Mouse (Mus musculus): ENCODE results near the gene Cyp2a4. TPM values are rescaled to one million over a fixed set of nuclear protein-coding genes. Genes with fewer than 3 reads are reported as not detected.
"Not testable (repeated sequence)": the region's sequence is repeated elsewhere in the genome, so short reads cannot be mapped to it uniquely, and the experiment has no call there.

Cyp2a4 gene
- polyA plus RNA-seq (2016; fragmentation: Nextera tagmentation; extraction: Ambion mirVana) = not detected in 2 replicates

DNA sequence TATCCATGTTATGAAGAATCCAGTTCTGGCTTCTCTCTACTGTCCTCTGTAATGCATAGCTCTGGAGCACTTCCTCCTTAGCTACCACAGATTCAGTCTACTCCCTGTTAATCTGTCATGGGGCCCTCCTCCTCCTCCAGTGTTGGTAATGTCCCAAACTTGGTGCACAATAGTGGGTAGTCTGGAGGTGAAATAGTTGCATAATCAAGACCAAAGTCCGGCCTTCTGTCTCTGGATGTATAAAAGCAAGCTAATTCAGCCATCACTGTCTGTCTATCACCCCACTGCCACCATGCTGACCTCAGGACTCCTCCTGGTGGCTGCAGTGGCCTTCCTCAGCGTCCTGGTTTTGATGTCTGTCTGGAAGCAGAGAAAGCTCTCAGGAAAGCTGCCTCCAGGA lies at the start of gene Cyp2a4:
Gene Cyp2a4, plus strand, starts transcription at position 244 of the 400 bp plus-strand sequence.
- WGBS = 64% methylated on average over 2 of the region's 2 CpGs
- H3K27ac ChIP-seq (replicated peaks); H3K36me3 ChIP-seq; H3K4me1 ChIP-seq; DNase-seq (ENCODE audit: low spot score); H3K4me3 ChIP-seq; H3K27me3 ChIP-seq (ENCODE audit: low read depth, poor library complexity, severe bottlenecking): not testable (repeated sequence)
- peaks cover 43% of the 10 kb centered on the region for H3K9me3 ChIP-seq (replicated peaks)

DNA sequence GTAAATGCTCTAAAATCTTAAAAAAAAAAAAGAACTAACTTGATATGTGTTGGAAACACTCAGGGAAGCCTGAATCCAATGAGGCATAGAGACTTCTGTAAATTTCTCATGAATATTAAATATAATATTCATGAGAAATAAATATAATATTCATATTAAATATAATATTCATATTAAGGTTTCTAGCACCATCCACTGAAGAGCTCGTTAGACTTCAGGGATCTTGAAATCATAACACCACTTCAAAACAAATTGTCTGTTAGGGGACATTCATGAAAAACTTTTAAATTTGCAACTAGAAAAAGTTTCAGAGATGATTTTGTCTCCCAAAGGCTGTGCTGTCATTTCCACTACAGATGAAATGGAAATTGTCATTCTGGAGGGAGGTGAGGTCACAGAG lies 46.9 kb upstream of the Cyp2a4 start, which contains the start of gene Vmn1r184:
Gene Vmn1r184, plus strand, starts transcription at position 301 of the 400 bp plus-strand sequence.
- not testable (repeated sequence) for H3K4me1 ChIP-seq; H3K9me3 ChIP-seq (replicated peaks); H3K27me3 ChIP-seq (ENCODE audit: low read depth, poor library complexity, severe bottlenecking); H3K27ac ChIP-seq (replicated peaks); H3K4me3 ChIP-seq; DNase-seq (ENCODE audit: low spot score); H3K36me3 ChIP-seq
- 83% methylated on average over 1 of the region's 1 CpGs for WGBS

DNA sequence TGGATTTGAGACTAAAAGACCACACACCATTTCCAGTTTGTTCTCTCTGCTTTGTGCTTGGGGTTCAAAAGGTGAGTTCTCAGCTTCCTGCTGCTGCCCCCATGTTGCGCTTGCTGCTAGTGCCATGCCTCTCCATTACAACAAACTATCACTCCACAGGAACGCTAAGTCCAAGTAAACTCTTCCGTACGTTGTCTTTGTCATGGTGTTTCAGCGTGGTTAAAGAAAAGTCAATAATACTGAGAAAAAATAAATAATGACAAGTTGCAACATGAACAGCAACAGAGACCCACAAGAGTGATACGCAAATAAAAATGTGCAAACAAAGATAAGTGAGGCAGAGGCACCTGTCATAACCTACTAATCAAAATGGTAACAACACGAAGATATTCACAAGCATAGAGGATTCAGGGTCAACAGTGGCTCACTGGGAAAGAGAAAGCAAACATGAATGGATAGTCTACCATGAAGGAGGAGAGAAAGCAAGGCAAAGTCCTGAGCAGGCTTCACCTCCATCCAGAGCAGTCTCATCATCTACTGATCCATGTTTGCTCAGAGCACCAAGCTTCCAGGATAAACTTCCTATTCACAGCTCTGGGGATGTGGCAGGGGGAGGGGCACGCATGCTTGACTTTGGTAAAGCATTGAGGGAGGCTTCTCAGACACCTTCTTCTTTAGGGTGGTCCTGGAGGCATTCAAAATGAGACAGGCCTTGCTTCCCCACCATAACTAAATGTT lies 3.4 kb upstream of the Cyp2a4 start:
- DNase-seq (ENCODE audit: low spot score); H3K4me3 ChIP-seq; H3K4me1 ChIP-seq; H3K36me3 ChIP-seq; H3K27ac ChIP-seq (replicated peaks); H3K27me3 ChIP-seq (ENCODE audit: low read depth, poor library complexity, severe bottlenecking): not testable (repeated sequence)
- H3K9me3 ChIP-seq (replicated peaks) = peaks cover 28% of the 10 kb centered on the region
- 82% methylated on average over 8 of the region's 8 CpGs for WGBS

DNA sequence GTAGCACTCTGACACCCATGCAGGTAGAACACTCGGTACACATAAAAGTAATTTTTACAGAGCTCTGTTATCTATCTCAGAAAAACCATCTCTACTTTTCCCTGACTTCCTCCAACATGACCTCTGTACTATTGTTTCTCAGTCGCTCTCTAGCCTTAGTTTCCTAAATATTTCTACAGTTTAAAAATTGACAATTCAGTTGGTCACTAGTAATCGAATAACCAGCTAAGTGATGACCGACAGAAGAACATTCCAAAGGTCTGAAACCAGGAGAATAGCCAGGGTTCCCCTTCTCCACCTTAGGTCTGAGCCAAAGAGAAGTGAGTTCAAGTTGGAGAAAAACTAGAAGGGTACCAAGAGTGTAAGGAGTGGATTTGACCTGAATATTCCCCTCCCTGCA lies 4.8 kb downstream of the Cyp2a4 start:
- H3K4me1 ChIP-seq; H3K27ac ChIP-seq (replicated peaks); H3K27me3 ChIP-seq (ENCODE audit: low read depth, poor library complexity, severe bottlenecking); H3K36me3 ChIP-seq; H3K4me3 ChIP-seq; DNase-seq (ENCODE audit: low spot score): not testable (repeated sequence)
- peaks cover 42% of the 10 kb centered on the region; the same call in 1 of the 2 replicates for H3K9me3 ChIP-seq (replicated peaks)
- WGBS = 84% methylated on average over 4 of the region's 4 CpGs

DNA sequence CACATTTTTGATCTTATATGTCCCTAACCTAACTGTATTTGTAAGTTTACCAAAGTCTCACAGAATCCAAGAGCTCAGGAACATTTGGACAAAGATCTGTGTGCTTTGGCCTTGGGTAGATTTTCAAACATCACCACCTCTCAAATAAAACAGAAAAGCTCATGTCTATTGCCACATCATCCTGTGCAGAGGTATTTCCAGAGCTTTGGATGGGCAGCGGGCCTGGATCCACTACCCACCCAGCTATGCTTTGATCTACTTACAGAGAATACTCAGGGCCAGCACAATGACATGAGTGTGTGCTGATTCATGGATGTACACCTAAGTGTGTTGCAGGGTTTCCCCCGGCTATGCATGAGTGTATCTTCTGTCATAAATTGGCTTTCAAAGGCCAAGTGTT lies 8.2 kb downstream of the Cyp2a4 start:
- DNase-seq (ENCODE audit: low spot score) = not testable (repeated sequence)

DNA sequence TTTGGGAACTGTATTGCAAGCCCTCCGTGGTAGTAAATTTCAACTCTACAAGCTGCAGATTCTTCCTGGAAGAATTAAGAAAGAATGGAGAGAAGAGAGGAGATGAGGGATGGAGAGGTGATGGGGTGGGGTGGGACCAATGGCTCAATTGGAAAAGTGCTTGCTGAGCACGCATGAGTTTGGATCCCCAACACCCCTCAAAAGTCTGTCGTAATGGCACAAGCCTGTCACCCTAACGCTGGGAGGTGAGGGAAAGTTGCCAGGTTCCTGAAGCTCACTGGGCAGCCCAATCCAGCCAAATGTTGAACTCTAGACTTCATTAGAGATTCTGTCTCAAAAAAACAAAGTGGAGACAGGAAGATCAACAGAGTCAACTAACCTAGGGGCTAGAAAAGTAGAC lies 8.8 kb downstream of the Cyp2a4 start:
- WGBS = 81% methylated on average over 4 of the region's 4 CpGs
- DNase-seq (ENCODE audit: low spot score); H3K4me3 ChIP-seq: not testable (repeated sequence)

More for the DNA sequence above, 8.2 kb downstream of the Cyp2a4 start:
- H3K9me3 ChIP-seq (replicated peaks) = peaks cover 41% of the 10 kb centered on the region; the same call in 1 of the 2 replicates
- H3K36me3 ChIP-seq; H3K4me1 ChIP-seq; H3K27ac ChIP-seq (replicated peaks); H3K27me3 ChIP-seq (ENCODE audit: low read depth, poor library complexity, severe bottlenecking); H3K4me3 ChIP-seq: not testable (repeated sequence)
- 80% methylated on average over 2 of the region's 2 CpGs for WGBS

DNA sequence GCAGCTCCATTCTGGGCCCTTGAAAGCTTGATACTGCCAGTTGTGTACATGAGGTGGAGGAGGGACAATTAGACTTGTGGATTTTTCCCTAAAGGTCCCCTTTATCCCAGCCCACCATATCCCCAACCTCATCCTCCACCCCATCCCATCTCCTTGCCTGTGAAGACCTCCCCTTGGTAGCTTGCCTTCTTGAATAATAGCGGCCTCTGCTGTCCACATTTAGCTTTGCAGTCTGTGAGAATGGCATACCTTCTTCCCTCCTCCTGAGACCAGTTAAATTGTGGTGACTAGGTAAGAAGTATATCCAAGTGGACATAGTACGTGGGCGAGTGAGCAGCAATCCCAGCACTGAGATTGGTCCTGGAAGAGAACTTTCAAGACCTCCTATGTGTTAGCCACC lies 13.4 kb downstream of the Cyp2a4 start:
- WGBS = 74% methylated on average over 3 of the region's 3 CpGs
- not testable (repeated sequence) for DNase-seq (ENCODE audit: low spot score)

More for the DNA sequence above, 8.8 kb downstream of the Cyp2a4 start:
- not testable (repeated sequence) for H3K4me1 ChIP-seq; H3K36me3 ChIP-seq; H3K27me3 ChIP-seq (ENCODE audit: low read depth, poor library complexity, severe bottlenecking); H3K27ac ChIP-seq (replicated peaks)
- peaks cover 37% of the 10 kb centered on the region; the same call in 1 of the 2 replicates for H3K9me3 ChIP-seq (replicated peaks)

DNA sequence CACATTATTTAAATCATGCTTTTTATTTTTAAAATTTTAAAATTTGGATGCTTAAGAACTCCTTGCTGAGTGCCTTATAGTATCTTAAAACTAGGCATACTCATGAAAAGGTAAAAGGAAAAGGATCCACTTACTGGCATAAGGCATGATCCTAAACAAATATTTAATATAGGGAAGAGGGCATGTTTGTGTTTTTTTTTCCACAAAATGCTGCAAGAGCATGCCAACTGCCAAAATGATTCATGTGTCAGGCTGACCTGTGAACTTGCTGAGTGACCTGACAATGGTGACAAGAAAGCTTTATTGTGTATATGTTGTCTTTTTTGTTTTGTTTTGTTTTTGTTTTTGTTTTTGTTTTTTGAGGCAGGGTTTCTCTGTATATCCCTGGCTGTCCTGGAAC lies 43.2 kb downstream of the Cyp2a4 start:
- H3K27me3 ChIP-seq (ENCODE audit: low read depth, poor library complexity, severe bottlenecking); H3K27ac ChIP-seq (replicated peaks); H3K36me3 ChIP-seq; DNase-seq (ENCODE audit: low spot score); H3K4me3 ChIP-seq; H3K4me1 ChIP-seq: not testable (repeated sequence)
- peaks cover 21% of the 10 kb centered on the region for H3K9me3 ChIP-seq (replicated peaks)

More for the DNA sequence above, 13.4 kb downstream of the Cyp2a4 start:
- peaks cover 29% of the 10 kb centered on the region; the same call in 1 of the 2 replicates for H3K9me3 ChIP-seq (replicated peaks)
- H3K27me3 ChIP-seq (ENCODE audit: low read depth, poor library complexity, severe bottlenecking); H3K4me3 ChIP-seq; H3K27ac ChIP-seq (replicated peaks); H3K4me1 ChIP-seq; H3K36me3 ChIP-seq: not testable (repeated sequence)

DNA sequence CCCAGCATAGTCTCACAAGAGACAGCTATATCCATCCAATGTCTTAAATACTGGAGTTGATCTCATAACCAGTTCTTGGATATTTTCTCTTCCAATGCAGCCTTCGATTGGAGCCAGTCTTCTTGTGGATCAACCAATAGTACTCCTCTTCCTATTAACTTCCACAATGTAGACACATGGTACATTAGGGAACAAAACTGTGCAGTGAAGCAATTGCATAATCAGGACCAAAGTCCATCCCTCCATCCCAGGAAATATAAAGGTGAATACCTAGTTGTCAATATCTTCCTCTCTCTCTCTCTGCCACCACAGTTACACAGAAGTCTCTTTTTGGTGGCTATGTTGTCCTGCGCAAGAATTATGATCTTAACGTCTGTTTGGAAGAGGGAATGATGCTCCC lies 45.3 kb downstream of the Cyp2a4 start:
- H3K27me3 ChIP-seq (ENCODE audit: low read depth, poor library complexity, severe bottlenecking); DNase-seq (ENCODE audit: low spot score); H3K4me3 ChIP-seq; H3K27ac ChIP-seq (replicated peaks); H3K36me3 ChIP-seq; H3K4me1 ChIP-seq: not testable (repeated sequence)
- H3K9me3 ChIP-seq (replicated peaks) = peaks cover 18% of the 10 kb centered on the region
- WGBS = 73% methylated on average over 3 of the region's 3 CpGs

DNA sequence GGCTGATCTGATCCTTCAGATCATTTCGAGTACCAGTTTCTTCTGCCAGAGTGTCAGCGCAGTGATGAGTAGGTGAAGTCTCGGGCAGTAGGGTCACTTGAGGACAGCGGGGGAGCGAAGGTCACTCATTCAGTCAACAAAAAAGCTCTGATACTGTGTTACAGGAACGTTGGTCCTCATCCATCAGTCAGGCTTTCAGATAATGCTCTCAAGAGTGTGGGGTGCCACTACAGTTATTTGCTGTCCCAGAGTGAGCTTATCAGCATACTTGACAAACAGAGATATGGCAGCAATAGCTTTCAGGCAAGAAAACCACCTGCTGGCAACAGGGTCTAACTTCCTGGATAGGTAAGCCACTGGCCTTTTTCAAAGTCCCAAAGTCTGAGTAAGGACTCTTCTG lies 49.8 kb downstream of the Cyp2a4 start:
- peaks cover 27% of the 10 kb centered on the region; the same call in 1 of the 2 replicates for H3K9me3 ChIP-seq (replicated peaks)
- not testable (repeated sequence) for H3K4me1 ChIP-seq; H3K4me3 ChIP-seq; H3K36me3 ChIP-seq; DNase-seq (ENCODE audit: low spot score); H3K27me3 ChIP-seq (ENCODE audit: low read depth, poor library complexity, severe bottlenecking); H3K27ac ChIP-seq (replicated peaks)
- WGBS = 88% methylated on average over 6 of the region's 6 CpGs

Other genes with a start within 250 kb of the Cyp2a4 start
- not detected in 2 replicates for gene Cyp2b13, start 245.7 kb upstream of the Cyp2a4 start, polyA plus RNA-seq (2016; fragmentation: Nextera tagmentation; extraction: Ambion mirVana)
- gene Cyp2b9, start 133.8 kb upstream of the Cyp2a4 start, polyA plus RNA-seq (2016; fragmentation: Nextera tagmentation; extraction: Ambion mirVana) = not detected in 2 replicates
- not detected in 2 replicates for gene Vmn1r184, start 46.8 kb upstream of the Cyp2a4 start, polyA plus RNA-seq (2016; fragmentation: Nextera tagmentation; extraction: Ambion mirVana)
- gene Nlrp9c, start 96.5 kb downstream of the Cyp2a4 start, polyA plus RNA-seq (2016; fragmentation: Nextera tagmentation; extraction: Ambion mirVana) = not detected in 2 replicates
- not detected in 2 replicates for gene Nlrp4a, start 127.9 kb downstream of the Cyp2a4 start, polyA plus RNA-seq (2016; fragmentation: Nextera tagmentation; extraction: Ambion mirVana)
- not detected in 2 replicates for gene Nlrp9a, start 227.9 kb downstream of the Cyp2a4 start, polyA plus RNA-seq (2016; fragmentation: Nextera tagmentation; extraction: Ambion mirVana)